Mouse (Mus musculus) forebrain, postnatal 0 days (tissue): ENCODE measurements around the gene Zfp692. TPM values are rescaled to one million over a fixed set of nuclear protein-coding genes. Genes with fewer than 3 reads are reported as not detected.
A peak's percentile ranks its signal among the peaks of the same experiment; 100 is the strongest.

Source experiments
- ATAC-seq: fragments of 200-750 bp; cut with Nextera tagmentation; 2 replicates; pipeline ENCODE4 v1.8.0; 2017; ENCODE audit warnings: mild to moderate bottlenecking, moderate library complexity
- DNase-seq: peaks from one replicate; pipeline ENCODE4 v3.0.0-alpha.2; 2015
- H3K27ac ChIP-seq: fragments of 300-500 bp; sonication (generic); 2 replicates; pipeline ENCODE4 v1.5.1; 2014; ENCODE audit warnings: low read depth, mild to moderate bottlenecking, antibody characterized with exemption, low read length, moderate library complexity, mixed read lengths
- H3K27me3 ChIP-seq: fragments of 300-500 bp; sonication (generic); 2 replicates; pipeline ENCODE4 v1.6.1; 2014; ENCODE audit warnings: mild to moderate bottlenecking, low read length, mixed read lengths; ENCODE audit not compliant: insufficient read depth
- H3K36me3 ChIP-seq: fragments of 300-500 bp; sonication (generic); 2 replicates; pipeline ENCODE4 v1.6.1; 2014; ENCODE audit warnings: mild to moderate bottlenecking, moderate library complexity; ENCODE audit not compliant: insufficient read depth
- H3K4me1 ChIP-seq: fragments of 300-500 bp; sonication (generic); 2 replicates; pipeline ENCODE4 v1.6.1; 2014; ENCODE audit warnings: antibody characterized with exemption; ENCODE audit not compliant: insufficient read depth
- H3K4me2 ChIP-seq: fragments of 300-500 bp; sonication (generic); 2 replicates; pipeline ENCODE4 v1.6.1; 2014; ENCODE audit warnings: low read depth, mild to moderate bottlenecking, moderate library complexity
- H3K4me3 ChIP-seq: fragments of 300-500 bp; sonication (generic); 2 replicates; pipeline ENCODE4 v1.5.1; 2014; ENCODE audit warnings: low read depth, low read length, mixed read lengths
- H3K9ac ChIP-seq: fragments of 300-500 bp; sonication (generic); 2 replicates; pipeline ENCODE4 v1.6.1; 2014; ENCODE audit warnings: mild to moderate bottlenecking
- H3K9me3 ChIP-seq: fragments of 300-500 bp; sonication (generic); 2 replicates; pipeline ENCODE4 v1.6.1; 2016; ENCODE audit warnings: low read length
- CTCF ChIP-seq: sonication (generic); IDR thresholded peaks from 2 replicates; pipeline ENCODE4 v1.5.1; 2016; ENCODE audit warnings: antibody characterized with exemption, control low read depth, low read depth
- WGBS: fragments of 180-500 bp; shearing (Covaris S2); extraction: QIAGEN DNeasy Blood & Tissue Kit; methylation state at CpG from one replicate; pipeline ENCODE4 v1.1.7; 2014; 5-methylcytosine and 5-hydroxymethylcytosine counted together
- polyA plus RNA-seq: library from polyadenylated mRNA; unstranded; fragments of >200 nt; fragmentation: Nextera tagmentation; extraction: Ambion mirVana; gene quantifications from 2 replicates; pipeline ENCODE4 v1.2.1, GENCODE M21; 2015
- total RNA-seq: library from RNA; depleted of rRNA; stranded (reverse); fragments of >200 nt; gene quantifications from 2 replicates; pipeline ENCODE4 v1.2.3, GENCODE M21; 2014

Gene Zfp692
- total and polyA plus RNA-seq, 2 experiments from 2014 or later, result 17.7 to 30.0 TPM

DNA sequence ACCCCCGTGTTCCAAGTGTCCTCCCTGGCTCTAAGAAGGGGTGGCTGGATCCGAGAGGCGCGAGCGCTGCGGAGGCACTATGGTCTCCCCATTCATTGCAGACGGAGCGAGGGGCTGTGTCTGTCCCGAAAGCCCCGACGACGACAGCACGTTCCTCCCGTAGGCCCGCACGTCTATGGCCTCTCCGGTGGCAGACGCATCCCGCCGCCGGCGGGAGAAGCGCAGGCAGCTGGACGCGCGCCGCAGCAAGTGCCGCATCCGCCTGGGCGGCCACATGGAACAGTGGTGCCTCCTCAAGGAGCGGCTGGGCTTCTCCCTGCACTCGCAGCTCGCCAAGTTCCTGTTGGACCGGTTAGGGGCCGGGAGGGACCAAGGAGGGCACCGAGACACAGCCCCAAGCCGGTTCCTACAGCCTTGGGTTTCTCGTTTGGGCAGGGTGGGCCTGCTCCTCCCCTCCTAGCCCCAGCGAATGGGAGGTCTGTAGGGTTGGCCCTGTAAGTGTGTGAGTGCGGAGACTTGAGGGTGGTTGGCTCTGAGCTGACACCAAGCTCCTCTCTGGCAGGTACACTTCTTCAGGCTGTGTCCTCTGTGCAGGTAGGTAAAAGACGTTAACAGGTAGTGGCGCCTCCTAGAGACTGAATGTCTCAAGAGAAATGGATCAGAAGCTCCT, 677 bp downstream of the Zfp692 start:
- DNase-seq (peak; percentile 68), ATAC-seq (peak; percentile 38)
- 0 out of 2 replicates have a peak, but pooled peaks cover 6% of the 10 kb centered on the region for H3K36me3 ChIP-seq
- H3K9me3 ChIP-seq, result no peaks in the 10 kb centered on the region
- H3K27ac ChIP-seq, result peak overlapping the region; percentile 73
- peak overlapping the region; percentile 74 for H3K4me2 ChIP-seq
- H3K27me3 ChIP-seq, result no peaks in the 10 kb centered on the region
- peak overlapping the region; percentile 49 for H3K9ac ChIP-seq
- peak overlapping the region; percentile 34 for H3K4me3 ChIP-seq
- WGBS, result 1% methylated on average over 42 of the region's 42 CpGs
- peaks cover 7% of the 10 kb centered on the region for H3K4me1 ChIP-seq
- TF ChIP-seq CTCF, result 0 out of 2 replicates have a peak, but pooled peaks have one; percentile 16

GRCm38 (mm10) chr11:58308661-58309060, 1.8 kb downstream of the Zfp692 start:
- DNase-seq (no peak), ATAC-seq (no peak)
- WGBS, result 97% methylated on average over 9 of the region's 9 CpGs
- Histone ChIP-seq H3K9ac (no peak overlapping the region), H3K4me1 (peaks cover 7% of the 10 kb centered on the region), H3K4me2 (no peak overlapping the region), H3K4me3 (no peak overlapping the region), H3K36me3 (0 out of 2 replicates have a peak, but pooled peaks cover 9% of the 10 kb centered on the region), H3K27me3 (no peaks in the 10 kb centered on the region), H3K9me3 (no peaks in the 10 kb centered on the region), H3K27ac (no peak overlapping the region)
- TF ChIP-seq CTCF, result no peak

- no peak overlapping the region for H3K27ac ChIP-seq
- H3K9ac ChIP-seq, result no peak overlapping the region
- no peak for TF ChIP-seq CTCF
- ATAC-seq (no peak), DNase-seq (no peak)
- no peak overlapping the region for H3K4me3 ChIP-seq
- H3K9me3 ChIP-seq, result no peaks in the 10 kb centered on the region
- H3K4me1 ChIP-seq, result no peaks in the 10 kb centered on the region
- H3K4me2 ChIP-seq, result no peak overlapping the region
- H3K27me3 ChIP-seq, result no peaks in the 10 kb centered on the region
- 80% methylated on average over 6 of the region's 6 CpGs for WGBS
- H3K36me3 ChIP-seq, result peaks cover 38% of the 10 kb centered on the region
Observed at GRCm38 (mm10) chr11:58314069-58314468, 7.2 kb downstream of the Zfp692 start.

- WGBS, result 95% methylated on average over 5 of the region's 5 CpGs
- no peaks in the 10 kb centered on the region for H3K27me3 ChIP-seq
- H3K4me1 ChIP-seq, result no peaks in the 10 kb centered on the region
- H3K36me3 ChIP-seq, result peaks cover 41% of the 10 kb centered on the region
- no peaks in the 10 kb centered on the region for H3K9me3 ChIP-seq
- no peak for TF ChIP-seq CTCF
- H3K27ac ChIP-seq, result no peak overlapping the region
- H3K9ac ChIP-seq, result no peak overlapping the region
- no peak for DNase-seq
- H3K4me2 ChIP-seq, result no peak overlapping the region
- ATAC-seq, result no peak
- no peak overlapping the region for H3K4me3 ChIP-seq
Observed at GRCm38 (mm10) chr11:58315536-58316168, 8.8 kb downstream of the Zfp692 start.

- Histone ChIP-seq H3K27ac (no peak overlapping the region), H3K9ac (no peak overlapping the region), H3K4me3 (no peak overlapping the region), H3K36me3 (peaks cover 39% of the 10 kb centered on the region), H3K4me2 (no peak overlapping the region), H3K4me1 (no peaks in the 10 kb centered on the region), H3K27me3 (no peaks in the 10 kb centered on the region), H3K9me3 (no peaks in the 10 kb centered on the region)
- no peak for DNase-seq
- 84% methylated on average over 17 of the region's 17 CpGs for WGBS
- ATAC-seq, result no peak
- TF ChIP-seq CTCF, result no peak
Observed at GRCm38 (mm10) chr11:58316344-58316743, 9.5 kb downstream of the Zfp692 start.

- no peak overlapping the region for H3K9ac ChIP-seq
- DNase-seq, result no peak
- H3K9me3 ChIP-seq, result no peaks in the 10 kb centered on the region
- peaks cover 35% of the 10 kb centered on the region for H3K36me3 ChIP-seq
- H3K27me3 ChIP-seq, result no peaks in the 10 kb centered on the region
- whole genome bisulfite sequencing, result 73% methylated on average over 28 of the region's 28 CpGs
- ATAC-seq, result peak; percentile 37; the same call in 1 of the 2 replicates
- no peak overlapping the region for H3K4me2 ChIP-seq
- TF ChIP-seq CTCF, result no peak
- H3K4me1 ChIP-seq, result no peaks in the 10 kb centered on the region
- H3K4me3 ChIP-seq, result no peak overlapping the region
- no peak overlapping the region for H3K27ac ChIP-seq
Observed at GRCm38 (mm10) chr11:58316768-58317390, 10.0 kb downstream of the Zfp692 start.
